Mouse (Mus musculus) limb, embryonic 14.5 days (tissue): ENCODE measurements at regions not wholly inside any gene's neighbourhood (a gene's known extent, or its start where the extent isn't known, plus 50 kb on each side); places are given as distances from the start of the nearest gene placed in this dataset.

Source experiments
- ATAC-seq: fragments of 200-750 bp; cut with Nextera tagmentation; 2 replicates; pipeline ENCODE4 v1.8.0; 2017; ENCODE audit warnings: low read depth, moderate number of reproducible peaks, moderate TSS enrichment; ENCODE audit not compliant: low FRiP score
- DNase-seq: peaks from one replicate; pipeline ENCODE4 v3.0.0-alpha.2; 2015; ENCODE audit warnings: low spot score
- H3K27ac ChIP-seq: fragments of 300-500 bp; sonication (generic); replicated peaks from 2 replicates; pipeline ENCODE4 v1.5.1; 2014; ENCODE audit warnings: low read depth, mild to moderate bottlenecking, low read length, moderate library complexity, mixed read lengths
- H3K27me3 ChIP-seq: fragments of 300-500 bp; sonication (generic); 2 replicates; pipeline ENCODE4 v1.6.1; 2014; ENCODE audit warnings: low read length, mixed read lengths; ENCODE audit not compliant: control insufficient read depth, insufficient read depth
- H3K36me3 ChIP-seq: fragments of 300-500 bp; sonication (generic); 2 replicates; pipeline ENCODE4 v1.6.1; 2014; ENCODE audit warnings: mild to moderate bottlenecking, low read length, moderate library complexity, mixed read lengths; ENCODE audit not compliant: control insufficient read depth, insufficient read depth
- H3K4me1 ChIP-seq: fragments of 300-500 bp; sonication (generic); 2 replicates; pipeline ENCODE4 v1.6.1; 2014; ENCODE audit warnings: antibody characterized with exemption, low read length, mixed read lengths; ENCODE audit not compliant: control insufficient read depth, insufficient read depth
- H3K4me2 ChIP-seq: fragments of 300-500 bp; sonication (generic); replicated peaks from 2 replicates; pipeline ENCODE4 v1.6.1; 2014; ENCODE audit warnings: low read depth, mild to moderate bottlenecking, low read length, moderate library complexity; ENCODE audit not compliant: severe bottlenecking
- H3K4me3 ChIP-seq: fragments of 300-500 bp; sonication (generic); replicated peaks from 2 replicates; pipeline ENCODE4 v1.5.1; 2014; ENCODE audit warnings: low read length
- H3K9ac ChIP-seq: fragments of 300-500 bp; sonication (generic); 2 replicates; pipeline ENCODE4 v1.6.1; 2014; ENCODE audit warnings: mild to moderate bottlenecking, low read depth, low read length, moderate library complexity; ENCODE audit not compliant: severe bottlenecking
- H3K9me3 ChIP-seq: fragments of 300-500 bp; sonication (generic); 2 replicates; pipeline ENCODE4 v1.6.1; 2016; ENCODE audit warnings: low read length; ENCODE audit not compliant: control insufficient read depth
- POLR2A ChIP-seq: fragments of 200-500 bp; IDR thresholded peaks from 2 replicates; pipeline ENCODE4 v1.8.0; 2012; ENCODE audit warnings: inconsistent platforms, mild to moderate bottlenecking, moderate library complexity, borderline replicate concordance; ENCODE audit not compliant: insufficient read depth, insufficient read length; ENCODE audit errors: extremely low read depth
- WGBS: fragments of 180-500 bp; shearing (Covaris S2); extraction: QIAGEN DNeasy Blood & Tissue Kit; methylation state at CpG from one replicate; pipeline ENCODE4 v1.1.7; 2014; 5-methylcytosine and 5-hydroxymethylcytosine counted together

DNA sequence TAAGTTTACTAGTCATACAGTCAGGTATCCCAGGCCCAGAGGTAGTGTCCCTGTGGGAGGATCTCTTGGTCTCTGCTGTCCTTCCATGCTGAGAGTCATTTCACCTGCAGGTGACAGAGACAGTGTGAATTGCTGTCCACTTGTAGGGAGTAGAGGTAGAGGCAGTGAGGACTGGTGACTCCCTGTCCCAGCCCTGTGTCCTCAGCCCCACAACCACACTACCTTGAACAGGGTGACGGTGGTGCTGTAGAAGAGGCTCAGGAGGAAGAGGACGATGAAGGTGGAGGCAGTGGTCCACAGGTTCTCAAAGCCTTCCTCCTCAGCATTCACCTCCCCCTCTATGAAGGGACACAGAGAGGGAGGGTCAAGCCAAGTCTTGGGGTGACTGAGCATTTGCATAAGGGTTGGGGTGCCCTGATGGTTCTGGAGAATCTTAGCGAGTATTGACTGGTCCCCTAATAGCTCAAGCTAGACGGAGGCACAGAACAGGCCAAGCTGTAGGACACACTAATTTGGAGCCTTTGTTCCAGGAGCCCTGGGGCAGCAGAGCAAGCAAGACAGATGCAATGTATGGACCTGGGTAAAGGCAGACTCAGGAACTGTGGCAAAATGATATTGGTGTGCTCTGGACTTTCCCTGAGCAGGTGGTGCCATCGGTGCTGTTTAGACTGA, 70.4 kb upstream of the Adam6b start:
- no peak for ATAC-seq
- Histone ChIP-seq H3K36me3 (no peaks in the 10 kb centered on the region), H3K4me1 (no peaks in the 10 kb centered on the region), H3K4me3 (no peak overlapping the region), H3K27me3 (no peaks in the 10 kb centered on the region), H3K4me2 (no peak overlapping the region), H3K9me3 (no peaks in the 10 kb centered on the region), H3K9ac (no peak overlapping the region), H3K27ac (no peak overlapping the region)
- WGBS, result 86% methylated on average over 5 of the region's 5 CpGs
- TF ChIP-seq POLR2A, result no peak
- no peak for DNase-seq

DNA sequence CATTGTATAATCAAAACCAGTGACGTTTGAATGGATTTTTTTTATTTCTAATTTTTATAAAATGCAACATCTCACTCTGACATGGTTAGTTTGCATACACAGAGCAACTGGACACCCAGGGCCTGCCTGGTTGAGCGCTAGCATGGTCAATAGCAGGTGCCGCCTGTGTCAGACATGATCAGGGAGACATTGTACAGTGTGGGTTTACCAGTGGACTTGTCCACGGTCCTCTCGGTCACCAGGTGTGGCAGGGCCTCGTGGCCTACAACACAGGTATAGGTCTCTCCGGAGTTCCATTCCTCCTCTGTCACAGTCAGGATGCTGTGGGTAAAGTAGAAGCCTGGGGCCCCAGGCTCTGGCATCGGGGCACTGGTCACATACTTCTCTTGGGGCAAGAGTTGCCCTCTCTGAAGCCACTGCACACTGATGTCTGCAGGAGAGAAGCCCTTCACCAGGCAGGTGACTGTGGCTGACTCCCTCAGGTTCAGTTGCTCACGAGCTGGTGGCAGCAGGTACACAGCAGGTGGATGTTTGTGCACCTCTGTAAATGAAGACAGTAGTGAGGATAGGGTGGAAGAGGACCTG, 68.5 kb upstream of the Adam6b start:
- TF ChIP-seq POLR2A, result no peak

DNA sequence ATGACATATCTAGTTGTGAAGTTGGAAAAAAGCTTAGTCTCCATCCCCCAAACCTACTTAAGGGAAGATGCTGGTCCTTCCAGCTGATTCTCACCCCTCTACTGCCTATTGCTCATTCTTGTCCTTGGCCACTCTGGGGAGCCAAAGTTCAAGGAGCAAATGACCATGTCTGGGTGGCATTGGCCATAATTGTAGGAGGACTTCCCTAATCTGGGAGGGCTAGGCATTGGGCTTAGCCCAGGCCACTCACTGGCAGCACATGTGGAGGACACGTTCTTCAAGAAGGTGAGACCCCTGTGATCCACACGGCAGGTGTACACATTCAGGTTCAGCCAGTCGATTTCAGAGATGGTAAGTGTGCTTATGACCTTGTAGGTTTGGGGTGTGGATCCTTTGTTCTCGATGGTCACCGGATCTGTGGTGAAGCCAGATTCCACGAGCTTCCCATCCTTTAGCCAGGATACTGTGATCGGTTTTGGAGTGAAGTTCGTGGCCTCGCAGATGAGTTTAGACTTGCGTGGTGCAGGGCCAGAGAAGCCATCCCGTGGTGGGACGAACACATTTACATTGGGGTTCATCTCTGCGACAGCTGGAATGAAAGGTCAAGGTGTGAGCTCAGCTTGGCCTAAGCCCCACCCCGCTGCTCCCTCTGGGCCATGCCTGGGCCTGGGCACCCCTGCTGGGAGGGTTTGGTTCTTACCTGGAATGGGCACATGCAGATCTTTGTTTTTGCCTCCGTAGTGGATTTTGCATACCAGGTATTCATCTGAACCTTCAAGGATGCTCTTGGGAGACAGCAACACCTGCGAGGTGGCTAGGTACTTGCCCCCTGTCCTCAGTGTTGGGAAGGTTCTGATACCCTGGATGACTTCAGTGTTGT, 67.4 kb upstream of the Adam6b start:
- DNase-seq, result no peak
- 89% methylated on average over 16 of the region's 16 CpGs for WGBS
- Histone ChIP-seq H3K4me1 (no peaks in the 10 kb centered on the region), H3K27me3 (no peaks in the 10 kb centered on the region), H3K4me3 (no peak overlapping the region), H3K9me3 (no peaks in the 10 kb centered on the region), H3K9ac (no peak overlapping the region), H3K36me3 (no peaks in the 10 kb centered on the region), H3K27ac (no peak overlapping the region), H3K4me2 (no peak overlapping the region)
- ATAC-seq, result no peak
- no peak for TF ChIP-seq POLR2A

More for the DNA sequence above, 68.5 kb upstream of the Adam6b start:
- DNase-seq, result no peak
- Histone ChIP-seq H3K4me3 (no peak overlapping the region), H3K9ac (no peak overlapping the region), H3K4me1 (no peaks in the 10 kb centered on the region), H3K9me3 (no peaks in the 10 kb centered on the region), H3K4me2 (no peak overlapping the region), H3K27ac (no peak overlapping the region), H3K36me3 (no peaks in the 10 kb centered on the region), H3K27me3 (no peaks in the 10 kb centered on the region)
- ATAC-seq, result no peak
- 90% methylated on average over 9 of the region's 9 CpGs for WGBS

DNA sequence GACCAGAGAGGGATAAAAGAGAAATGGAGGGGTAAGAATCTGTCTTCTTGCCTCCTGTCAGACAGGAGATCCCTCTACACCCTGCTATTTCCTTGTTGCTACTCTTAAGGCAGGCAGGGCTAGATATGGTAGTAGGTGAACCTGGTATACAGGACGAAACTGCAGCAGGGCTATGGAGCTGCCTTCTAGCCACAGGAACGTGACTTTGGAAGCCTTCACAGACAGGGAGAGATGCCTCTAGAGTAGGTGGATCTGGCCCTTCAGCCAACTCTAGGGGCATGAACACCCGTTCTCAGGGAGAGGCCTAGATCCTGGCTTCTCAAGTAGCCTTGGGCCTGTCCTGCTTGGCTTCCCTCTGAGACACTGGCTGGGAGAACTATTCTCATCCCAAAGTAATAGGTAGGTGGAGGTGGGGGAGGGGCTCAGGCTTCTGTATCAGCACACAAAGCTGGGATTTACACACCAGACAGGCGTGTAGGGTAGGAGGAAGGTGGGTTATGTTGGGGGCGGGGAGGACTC, 66.5 kb upstream of the Adam6b start:
- 78% methylated on average over 4 of the region's 5 CpGs for WGBS
- Histone ChIP-seq H3K4me1 (no peaks in the 10 kb centered on the region), H3K9me3 (no peaks in the 10 kb centered on the region), H3K4me3 (no peak overlapping the region), H3K4me2 (no peak overlapping the region), H3K27me3 (no peaks in the 10 kb centered on the region), H3K9ac (no peak overlapping the region), H3K36me3 (no peaks in the 10 kb centered on the region), H3K27ac (no peak overlapping the region)
- ATAC-seq (no peak), DNase-seq (no peak)
- no peak for TF ChIP-seq POLR2A
